Mouse (Mus musculus) midbrain, embryonic 11.5 days (tissue): ENCODE data around the gene Exoc5. TPM values are rescaled to one million over a fixed set of nuclear protein-coding genes. Genes with fewer than 3 reads are reported as not detected.

Experiments used
- ATAC-seq: fragments of 200-750 bp; cut with Nextera tagmentation; 2 replicates; pipeline ENCODE4 v1.8.0; 2017; ENCODE audit warnings: moderate TSS enrichment, moderate library complexity; ENCODE audit not compliant: low FRiP score
- DNase-seq: peaks from one replicate; pipeline ENCODE4 v3.0.0; 2015; ENCODE audit warnings: low spot score; ENCODE audit errors: missing footprints
- H3K27ac ChIP-seq: fragments of 300-500 bp; sonication (generic); 2 replicates; pipeline ENCODE4 v1.5.1; 2014; ENCODE audit warnings: low read depth, low read length
- H3K27me3 ChIP-seq: fragments of 300-500 bp; sonication (generic); 2 replicates; pipeline ENCODE4 v1.6.1; 2014; ENCODE audit warnings: mild to moderate bottlenecking, low read length, moderate library complexity, mixed read lengths; ENCODE audit not compliant: control insufficient read depth, insufficient read depth
- H3K36me3 ChIP-seq: fragments of 300-500 bp; sonication (generic); 2 replicates; pipeline ENCODE4 v1.6.1; 2014; ENCODE audit warnings: mild to moderate bottlenecking, low read length, moderate library complexity, mixed read lengths; ENCODE audit not compliant: control insufficient read depth, insufficient read depth
- H3K4me1 ChIP-seq: fragments of 300-500 bp; sonication (generic); 2 replicates; pipeline ENCODE4 v1.6.1; 2014; ENCODE audit warnings: low read length; ENCODE audit not compliant: control insufficient read depth, insufficient read depth
- H3K4me2 ChIP-seq: fragments of 300-500 bp; sonication (generic); 2 replicates; pipeline ENCODE4 v1.6.1; 2014; ENCODE audit warnings: mild to moderate bottlenecking, moderate library complexity
- H3K4me3 ChIP-seq: fragments of 300-500 bp; sonication (generic); 2 replicates; pipeline ENCODE4 v1.5.1; 2014; ENCODE audit warnings: low read depth, low read length
- H3K9ac ChIP-seq: fragments of 300-500 bp; sonication (generic); 2 replicates; pipeline ENCODE4 v1.6.1; 2014; ENCODE audit warnings: low read length
- H3K9me3 ChIP-seq: fragments of 300-500 bp; sonication (generic); 2 replicates; pipeline ENCODE4 v1.6.1; 2016; ENCODE audit warnings: low read length; ENCODE audit not compliant: control insufficient read depth
- WGBS: fragments of 180-500 bp; shearing (Covaris S2); extraction: QIAGEN DNeasy Blood & Tissue Kit; methylation state at CpG from one replicate; pipeline ENCODE4 v1.1.7; 2014; 5-methylcytosine and 5-hydroxymethylcytosine counted together
- polyA plus RNA-seq: library from polyadenylated mRNA; unstranded; fragments of >200 nt; fragmentation: Nextera tagmentation; extraction: Ambion mirVana; gene quantifications from 2 replicates; pipeline ENCODE4 v1.2.1, GENCODE M21; 2014

The Exoc5 gene
- polyA plus RNA-seq, 1 experiment from 2014 or later: 112 TPM

GRCm38 (mm10) chr14:48990471-48991143 lies 75.8 kb downstream of the Exoc5 start:
- Histone ChIP-seq H3K9ac (peak overlapping the region; percentile 17; the same call in 1 of the 2 replicates), H3K27me3 (no peaks in the 10 kb centered on the region), H3K4me2 (peak overlapping the region; percentile 38; the same call in 1 of the 2 replicates), H3K27ac (peak overlapping the region; percentile 45; the same call in 1 of the 2 replicates), H3K4me3 (peak overlapping the region; percentile 13), H3K4me1 (peaks cover 25% of the 10 kb centered on the region), H3K36me3 (no peaks in the 10 kb centered on the region), H3K9me3 (no peaks in the 10 kb centered on the region)
- peak; percentile 85 for ATAC-seq
- 5% methylated on average over 17 of the region's 17 CpGs for WGBS
- DNase-seq: peak; percentile 94

GRCm38 (mm10) chr14:48989831-48990230 lies 76.6 kb downstream of the Exoc5 start:
- Histone ChIP-seq H3K4me3 (no peak overlapping the region), H3K27me3 (no peaks in the 10 kb centered on the region), H3K9me3 (no peaks in the 10 kb centered on the region), H3K4me2 (no peak overlapping the region), H3K4me1 (peaks cover 25% of the 10 kb centered on the region), H3K27ac (peak overlapping the region; percentile 45; the same call in 1 of the 2 replicates), H3K9ac (0 out of 2 replicates have a peak overlapping the region, but pooled peaks have one; percentile 6), H3K36me3 (no peaks in the 10 kb centered on the region)
- no peak for ATAC-seq
- 30% methylated on average over 8 of the region's 8 CpGs for WGBS
- peak; percentile 93 for DNase-seq

- no peak overlapping the region for H3K9ac ChIP-seq
- peaks cover 14% of the 10 kb centered on the region for H3K4me1 ChIP-seq
- H3K27ac ChIP-seq: no peak overlapping the region
- no peaks in the 10 kb centered on the region for H3K9me3 ChIP-seq
- peak; percentile 74 for DNase-seq
- 76% methylated on average over 8 of the region's 8 CpGs for WGBS
- ATAC-seq: no peak
- H3K36me3 ChIP-seq: no peaks in the 10 kb centered on the region
- no peak overlapping the region for H3K4me2 ChIP-seq
- no peak overlapping the region for H3K4me3 ChIP-seq
- H3K27me3 ChIP-seq: no peaks in the 10 kb centered on the region
Observed at GRCm38 (mm10) chr14:48986231-48986630, 80.2 kb downstream of the Exoc5 start.

GRCm38 (mm10) chr14:48985673-48986072 lies 80.8 kb downstream of the Exoc5 start:
- Histone ChIP-seq H3K27ac (no peak overlapping the region), H3K4me3 (no peak overlapping the region), H3K36me3 (no peaks in the 10 kb centered on the region), H3K9me3 (no peaks in the 10 kb centered on the region), H3K4me2 (no peak overlapping the region), H3K9ac (no peak overlapping the region), H3K4me1 (peaks cover 10% of the 10 kb centered on the region), H3K27me3 (no peaks in the 10 kb centered on the region)
- DNase-seq (peak; percentile 92), ATAC-seq (peak; percentile 85)
- WGBS: 45% methylated on average over 10 of the region's 10 CpGs

- Histone ChIP-seq H3K9ac (no peak overlapping the region), H3K4me1 (no peaks in the 10 kb centered on the region), H3K4me2 (no peak overlapping the region), H3K36me3 (no peaks in the 10 kb centered on the region), H3K4me3 (no peak overlapping the region), H3K27ac (no peak overlapping the region), H3K27me3 (no peaks in the 10 kb centered on the region), H3K9me3 (no peaks in the 10 kb centered on the region)
- ATAC-seq (no peak), DNase-seq (no peak)
- WGBS: 80% methylated on average over 3 of the region's 3 CpGs
Observed at GRCm38 (mm10) chr14:48978971-48979388, 87.5 kb downstream of the Exoc5 start.

- Histone ChIP-seq H3K4me3 (no peak overlapping the region), H3K9me3 (no peaks in the 10 kb centered on the region), H3K27me3 (no peaks in the 10 kb centered on the region), H3K4me1 (no peaks in the 10 kb centered on the region), H3K27ac (no peak overlapping the region), H3K4me2 (no peak overlapping the region), H3K36me3 (no peaks in the 10 kb centered on the region), H3K9ac (no peak overlapping the region)
- ATAC-seq (no peak), DNase-seq (no peak)
- 89% methylated on average over 2 of the region's 2 CpGs for WGBS
Observed at GRCm38 (mm10) chr14:48971546-48971945, 94.9 kb downstream of the Exoc5 start.

- WGBS: 90% methylated on average over 9 of the region's 9 CpGs
- Histone ChIP-seq H3K4me3 (no peak overlapping the region), H3K9me3 (no peaks in the 10 kb centered on the region), H3K27me3 (no peaks in the 10 kb centered on the region), H3K9ac (no peak overlapping the region), H3K27ac (no peak overlapping the region), H3K4me1 (no peaks in the 10 kb centered on the region), H3K36me3 (no peaks in the 10 kb centered on the region), H3K4me2 (no peak overlapping the region)
- DNase-seq: no peak
- ATAC-seq: no peak
Observed at GRCm38 (mm10) chr14:48968670-48969069, 97.8 kb downstream of the Exoc5 start.

Other genes with a start within 250 kb of the Exoc5 start
- gene Ap5m1, start 556 bp downstream of the Exoc5 start, polyA plus RNA-seq: 40.0 and 41.1 TPM in 2 replicates
- 18.1 and 19.4 TPM in 2 replicates for gene Naa30, start 105.6 kb upstream of the Exoc5 start, polyA plus RNA-seq
- 0.10 TPM in 1 of 2 replicates, not detected in the other for gene ccdc198, start 178.8 kb upstream of the Exoc5 start, polyA plus RNA-seq